Mouse (Mus musculus) retina, postnatal 1 day (tissue): ENCODE results near the gene Chn1.
"Not testable (repeated sequence)": the region's sequence is repeated elsewhere in the genome, so short reads cannot be mapped to it uniquely, and the experiment has no call there.

Experiments
- DNase-seq: peaks from one replicate; pipeline ENCODE4 v3.0.0-alpha.2; 2012

Gene Chn1

DNA sequence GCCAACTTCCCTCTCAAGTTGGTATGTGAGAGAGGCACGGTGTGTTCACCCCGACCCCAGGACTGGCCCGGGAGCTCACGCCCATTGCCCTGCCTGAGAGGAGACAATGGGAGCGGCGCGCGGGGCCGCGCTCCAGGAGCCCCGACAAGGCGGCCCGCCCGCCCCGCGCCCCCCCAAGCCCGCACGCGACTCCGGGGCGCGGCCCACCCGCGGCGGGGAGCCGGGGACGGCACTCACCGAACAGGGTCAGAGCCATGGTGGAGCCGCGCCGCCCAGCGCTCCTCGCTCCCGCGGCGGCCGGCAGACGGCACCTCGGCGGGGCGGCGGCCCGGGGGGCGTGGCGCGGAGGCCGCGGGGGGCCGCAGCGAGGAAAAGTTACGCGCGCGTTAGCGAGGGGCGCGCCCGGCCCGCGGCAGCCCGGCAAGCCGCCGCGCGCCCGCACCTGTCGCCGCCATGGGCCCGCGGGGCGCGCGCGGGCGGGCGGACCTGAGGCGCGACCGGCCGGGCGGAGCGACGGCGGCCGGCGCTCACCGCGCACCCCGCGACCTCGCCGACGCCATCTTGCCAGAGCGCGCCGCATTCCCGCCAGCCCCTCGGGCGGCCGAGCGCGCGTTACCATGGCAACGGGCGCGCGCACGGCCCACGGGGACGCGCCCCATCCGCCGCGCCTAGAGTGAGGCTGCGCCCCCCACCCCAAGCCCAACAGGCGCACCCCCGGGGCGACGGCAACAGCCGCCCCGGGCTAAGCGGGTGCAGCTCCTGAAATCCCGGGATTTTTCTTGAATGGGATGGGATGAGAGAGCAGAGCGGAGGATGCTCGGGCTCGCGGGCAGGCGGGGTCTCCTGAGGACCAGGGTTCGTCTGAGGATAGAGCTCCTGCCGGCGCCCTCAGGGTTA is at the start of gene Chn1:
Gene Chn1, minus strand, starts transcription at position 561 of the 897 bp plus-strand sequence.
- DNase-seq = peak; percentile 92

DNA sequence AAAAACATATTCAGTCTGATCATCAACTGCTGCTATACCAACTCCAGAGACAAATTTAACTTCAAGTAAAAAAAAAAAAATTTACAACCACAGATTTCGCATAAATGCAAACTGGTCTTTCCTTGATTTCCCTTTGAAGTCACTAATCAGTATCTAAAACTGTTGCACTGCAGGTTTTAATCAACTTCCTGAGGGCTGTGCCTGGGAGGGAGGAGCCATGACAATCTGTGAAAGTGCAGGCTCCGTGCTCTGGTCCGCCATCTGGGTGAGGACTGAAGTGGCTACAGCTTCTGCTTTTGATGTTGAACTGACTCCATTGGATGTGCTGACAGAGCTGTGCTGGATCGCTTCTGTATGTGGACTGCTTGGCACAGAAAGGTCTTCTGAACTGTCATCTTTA is 43.6 kb upstream of the Chn1 start:
- no peak for DNase-seq

DNA sequence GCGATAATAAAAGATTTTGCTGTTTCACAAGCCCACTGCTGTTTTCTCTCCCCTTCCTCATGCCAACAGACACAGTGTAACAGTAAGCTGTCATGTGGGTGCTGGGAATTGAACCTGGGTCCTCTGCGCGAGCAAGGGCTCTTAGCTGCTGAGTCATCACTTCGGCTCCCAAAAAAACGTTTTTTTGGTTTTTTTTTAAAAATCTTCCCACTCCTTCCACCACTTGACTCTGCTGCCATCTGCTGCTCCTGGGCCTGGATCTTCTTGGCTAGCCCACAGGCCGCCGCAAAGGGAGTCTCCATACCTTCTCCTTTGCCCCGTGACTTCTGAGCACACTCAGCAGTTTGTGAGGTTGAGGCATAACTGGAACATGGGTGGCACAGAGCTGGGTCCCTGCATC is 32.5 kb upstream of the Chn1 start:
- DNase-seq = no peak

DNA sequence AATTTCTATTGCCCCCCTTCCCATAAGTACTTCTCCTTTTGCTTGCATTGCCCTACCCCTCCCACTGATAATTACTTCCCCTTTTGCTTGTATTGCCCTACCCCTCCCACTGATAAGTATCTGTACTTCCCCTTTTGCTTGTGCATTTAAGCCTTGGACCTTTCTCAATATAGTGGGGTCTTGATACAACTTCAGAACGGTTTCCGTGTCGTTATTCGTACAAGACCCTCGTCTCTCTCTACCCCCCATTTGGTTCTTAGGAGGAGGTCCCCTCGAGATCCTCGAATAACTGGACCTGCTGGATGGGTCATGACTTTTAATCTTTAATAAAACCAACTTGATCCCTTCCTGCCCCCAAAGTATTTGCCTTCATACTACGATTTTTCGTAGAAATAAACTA is 25.0 kb upstream of the Chn1 start:
- not testable (repeated sequence) for DNase-seq

DNA sequence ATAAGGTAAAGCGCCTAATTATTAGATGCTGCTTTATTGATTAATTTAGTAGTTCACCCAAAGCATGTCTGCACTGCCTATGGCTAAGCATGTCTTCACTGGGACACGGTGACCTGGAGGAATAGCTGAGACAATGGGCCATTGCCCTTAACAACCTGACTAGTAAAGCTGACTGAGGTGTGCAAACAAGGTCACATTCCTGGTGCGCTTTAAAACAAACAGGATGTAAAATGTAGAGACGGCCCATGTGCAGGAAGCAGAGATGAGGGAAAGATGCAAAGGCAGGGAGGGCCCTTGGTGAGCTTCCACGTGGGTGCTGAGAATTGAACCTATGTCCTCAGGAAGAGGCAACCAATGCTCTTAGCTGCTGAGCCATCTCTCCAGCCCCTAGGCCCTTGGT is 23.6 kb upstream of the Chn1 start:
- no peak for DNase-seq

DNA sequence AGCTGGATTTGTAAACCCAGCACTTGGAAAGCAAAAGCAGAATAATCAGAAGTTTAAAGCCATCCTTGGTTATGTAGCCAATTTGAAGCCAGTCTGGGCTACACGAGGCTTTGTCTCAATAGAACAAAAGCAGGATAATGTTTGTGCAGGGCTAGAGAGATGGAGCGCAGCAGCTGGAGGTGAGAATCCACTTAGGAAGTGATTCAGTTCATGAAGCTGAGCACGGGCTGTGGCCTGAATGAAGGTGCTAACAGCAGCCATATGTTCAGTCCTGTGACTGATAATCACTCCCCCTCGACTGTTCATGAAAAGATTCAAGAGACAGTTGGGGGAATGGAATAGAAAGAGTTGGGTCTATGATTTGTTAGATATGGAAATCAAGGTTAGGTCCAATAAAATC is 23.0 kb upstream of the Chn1 start:
- DNase-seq = no peak

DNA sequence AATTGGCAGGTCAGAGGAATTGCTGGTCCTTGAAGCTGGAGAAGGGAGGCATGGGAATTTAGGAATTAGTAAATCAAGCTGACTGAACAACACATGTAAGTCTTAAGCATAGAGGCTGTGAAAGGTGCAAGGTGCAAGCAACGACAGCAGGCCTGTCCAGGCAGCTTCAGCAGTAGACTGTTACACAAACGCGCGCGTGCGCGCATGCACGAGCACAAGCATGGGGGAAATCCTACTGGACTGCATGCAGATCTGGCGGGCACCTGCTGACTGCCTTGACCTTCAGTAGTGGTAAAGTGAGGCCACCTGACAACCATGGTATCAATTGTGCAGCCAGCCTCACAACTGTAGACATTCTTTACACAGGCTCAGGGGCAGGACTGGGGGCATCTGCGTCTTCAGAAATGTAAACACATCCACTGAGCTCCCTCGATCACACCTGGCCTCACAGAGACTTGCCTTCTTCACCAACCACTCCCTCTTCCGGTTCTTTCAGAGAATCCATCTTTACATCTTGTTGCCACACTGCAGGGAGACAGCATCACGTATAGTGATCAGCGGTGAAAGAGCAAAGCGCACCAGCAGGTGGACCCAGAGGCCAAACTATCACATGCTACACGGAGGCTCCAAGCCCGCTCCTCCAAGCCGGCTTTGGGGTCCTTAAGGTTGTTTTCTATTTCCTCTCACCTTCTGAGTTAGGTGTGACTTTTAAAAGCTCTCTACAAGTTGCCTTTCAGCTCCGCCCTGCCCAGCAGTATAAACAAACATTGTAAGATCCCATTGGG is 16.9 kb upstream of the Chn1 start:
- peak; percentile 47 for DNase-seq

DNA sequence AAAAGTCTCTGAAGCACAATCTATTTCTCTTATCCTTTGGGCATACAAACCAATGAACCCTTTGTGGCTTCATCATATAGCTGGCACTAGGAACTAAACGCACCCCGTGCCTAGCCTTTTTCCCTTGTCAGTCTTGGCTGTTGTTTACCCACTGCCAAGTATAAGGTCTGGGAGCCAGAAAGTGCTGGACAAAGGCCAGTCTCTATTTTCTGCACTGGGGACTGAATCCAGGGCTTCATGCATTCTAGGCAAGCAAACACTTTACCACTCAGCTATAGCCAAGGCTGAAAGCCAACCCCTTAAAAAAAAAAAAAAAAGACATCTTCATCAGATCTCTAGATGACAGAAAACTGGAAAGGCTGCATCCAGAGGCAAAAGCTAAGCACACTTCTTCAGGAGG is 15.2 kb upstream of the Chn1 start:
- no peak for DNase-seq

DNA sequence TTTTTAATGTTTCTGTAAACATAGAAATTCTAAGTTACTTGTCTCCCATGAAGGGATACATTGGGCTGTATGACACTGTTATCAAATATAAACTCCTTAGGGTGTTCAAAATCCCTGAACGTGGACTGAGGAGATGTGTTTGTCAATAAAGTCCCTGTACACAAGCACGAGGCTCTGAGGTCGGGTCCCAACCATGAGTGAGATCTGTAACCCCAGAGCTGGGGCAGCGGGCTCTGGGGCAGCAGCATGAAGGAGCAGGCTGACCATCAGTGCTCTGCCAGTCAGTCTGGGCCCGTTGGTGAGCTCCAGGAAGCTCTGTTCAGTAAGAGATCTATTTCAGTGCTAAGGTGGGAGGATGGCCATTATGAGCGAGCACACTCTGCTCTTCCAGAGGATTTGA is 13.2 kb upstream of the Chn1 start:
- DNase-seq = no peak

DNA sequence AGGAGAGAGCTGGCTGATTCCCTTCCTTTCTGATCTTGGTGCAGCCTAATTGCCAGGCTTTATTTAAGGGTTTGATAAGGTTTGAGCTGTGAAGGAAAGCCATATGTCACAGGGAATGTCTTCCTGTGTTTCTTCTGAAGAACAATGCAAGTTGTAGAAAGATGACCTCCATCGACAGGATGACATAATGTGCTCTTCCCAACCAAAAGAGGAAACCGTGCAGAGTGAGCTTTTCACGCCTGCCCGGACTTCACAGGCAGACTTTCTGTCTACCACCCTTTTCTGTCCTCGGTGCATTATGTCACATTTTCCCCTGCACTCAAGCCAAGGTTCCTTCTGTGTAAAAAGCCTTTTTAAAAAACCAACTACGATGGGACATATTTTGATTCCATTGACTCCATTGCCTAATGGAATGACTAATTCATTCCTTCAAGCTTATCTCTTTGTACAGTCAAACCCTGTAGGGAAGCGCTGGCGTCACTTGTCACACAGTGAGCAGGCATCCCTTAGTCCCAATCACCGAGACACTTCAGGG is 7.3 kb upstream of the Chn1 start:
- DNase-seq = no peak

DNA sequence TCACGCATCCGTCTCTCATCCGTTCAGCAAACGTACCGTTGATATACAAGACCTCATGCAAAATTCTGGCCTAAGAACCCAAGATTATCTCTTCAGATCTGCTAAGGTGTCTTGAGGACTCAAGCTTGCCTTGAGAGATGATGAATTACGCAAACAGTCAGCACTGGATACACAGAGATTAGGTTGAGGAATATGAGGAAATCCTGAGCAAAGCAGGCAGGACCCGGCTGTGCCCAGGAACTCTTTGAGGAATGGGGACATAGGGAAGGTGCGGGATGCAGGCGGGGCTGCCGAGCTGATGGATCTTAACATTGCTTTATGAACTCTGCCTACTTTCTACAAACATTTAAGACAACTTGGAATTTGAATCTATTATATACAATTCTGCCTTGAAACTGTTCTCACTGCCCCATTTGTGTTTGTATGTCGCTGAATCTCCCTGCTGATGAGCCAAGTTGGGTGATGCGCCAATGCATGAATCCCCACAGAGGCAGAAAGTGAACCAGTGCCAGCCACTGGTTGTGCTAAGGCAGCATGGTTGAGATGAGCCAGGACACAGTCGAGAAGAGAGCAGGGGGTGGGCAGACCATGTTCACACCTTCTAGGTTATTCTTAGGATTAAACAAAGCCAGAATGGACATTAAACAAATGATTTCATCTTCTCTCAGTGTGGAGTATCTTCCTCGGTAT is 5.3 kb upstream of the Chn1 start:
- DNase-seq = no peak

DNA sequence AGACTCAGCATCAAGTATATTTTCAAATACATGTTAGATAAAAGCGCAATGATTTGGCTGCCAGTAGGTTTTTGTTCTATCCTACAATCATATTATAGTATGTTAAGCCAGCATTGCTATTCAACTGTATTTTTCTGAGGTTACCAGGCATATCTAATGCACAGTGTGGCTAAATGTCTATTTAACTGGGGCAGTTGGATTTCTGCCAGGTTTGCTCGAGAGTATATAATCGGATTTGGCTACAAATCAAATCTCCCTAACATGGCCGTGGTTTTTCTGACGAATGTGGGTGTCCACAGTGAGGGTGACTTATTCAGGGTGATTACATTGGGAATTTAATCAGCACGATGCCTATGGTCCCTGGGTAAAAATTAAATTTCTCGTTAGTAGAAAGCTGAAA is 4.7 kb upstream of the Chn1 start:
- DNase-seq = peak; percentile 93

DNA sequence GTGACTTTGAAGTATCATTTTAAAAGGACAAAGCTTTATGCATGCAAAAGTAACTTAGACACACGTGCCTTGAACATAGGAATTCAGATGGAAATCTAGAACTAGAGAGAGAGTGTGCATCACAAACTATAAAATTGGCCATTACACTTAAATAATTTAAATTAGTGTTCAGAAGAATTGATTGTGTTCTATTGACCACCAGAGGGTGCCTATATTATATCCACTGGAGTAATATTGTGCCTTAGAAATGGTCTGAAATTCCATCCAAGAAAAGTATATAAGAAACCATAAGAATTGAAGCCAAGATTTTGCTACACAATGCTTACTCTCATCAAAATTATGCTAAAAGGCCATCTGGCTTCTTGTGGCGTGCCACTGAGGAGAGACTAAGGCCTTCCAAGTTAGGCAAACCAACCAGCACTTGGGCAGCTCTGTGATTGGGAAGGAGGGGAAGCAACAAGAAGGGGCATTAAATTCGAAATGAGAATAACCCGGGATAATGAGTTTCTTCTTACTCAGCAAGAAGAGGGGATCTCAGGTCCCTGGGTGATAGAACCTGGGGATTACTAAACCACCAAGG is 4.0 kb upstream of the Chn1 start:
- no peak for DNase-seq

DNA sequence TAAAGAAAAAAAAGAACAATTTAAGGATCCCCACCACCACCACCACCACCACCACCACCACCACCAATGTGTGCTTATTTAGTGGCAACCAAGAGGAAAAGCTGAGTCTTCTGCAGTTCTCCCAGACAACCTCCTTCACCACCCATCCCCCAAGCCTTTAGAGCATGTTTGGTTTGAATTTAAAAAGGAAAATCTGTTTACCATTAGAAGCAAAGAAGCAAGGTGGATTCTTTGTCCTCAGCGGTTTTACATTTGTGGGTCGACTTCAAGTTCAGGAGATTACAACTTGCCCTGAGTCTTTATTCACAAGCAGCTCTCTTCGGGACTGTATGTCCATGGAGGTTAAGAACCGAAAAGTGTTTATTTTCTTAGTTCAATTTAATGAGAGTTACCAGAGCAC is 1.8 kb upstream of the Chn1 start:
- DNase-seq = no peak

DNA sequence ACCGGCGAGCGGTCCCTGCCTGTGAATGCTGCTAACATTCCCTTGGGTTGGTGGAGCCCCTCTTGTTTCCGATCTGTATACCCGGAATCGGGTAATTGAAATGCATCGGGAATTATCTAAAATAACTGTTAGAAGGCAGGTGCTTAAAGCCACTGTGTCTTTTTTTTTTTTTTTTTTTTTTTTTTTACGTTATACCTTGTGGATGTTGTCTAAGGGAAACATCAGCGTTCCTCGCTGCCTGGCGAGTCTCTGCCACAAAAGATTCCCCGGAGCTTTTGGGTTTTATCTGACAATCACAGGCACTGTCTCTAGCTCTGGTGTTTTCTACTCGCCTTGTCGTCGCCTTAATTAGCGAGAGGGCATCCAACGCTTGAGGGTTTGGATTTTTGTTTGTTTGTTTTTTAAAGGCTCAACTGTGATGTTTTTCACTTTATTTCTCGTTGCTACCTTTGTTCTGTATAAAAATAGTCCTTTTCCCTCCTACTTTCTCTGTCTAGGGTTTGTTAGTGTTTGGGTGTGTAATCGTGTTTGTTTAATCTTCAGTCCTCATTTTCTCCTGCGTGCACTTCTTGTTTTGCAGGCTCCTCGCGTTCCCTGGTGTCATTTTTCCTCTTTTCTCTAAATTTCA is 651 bp upstream of the Chn1 start:
- DNase-seq = no peak

DNA sequence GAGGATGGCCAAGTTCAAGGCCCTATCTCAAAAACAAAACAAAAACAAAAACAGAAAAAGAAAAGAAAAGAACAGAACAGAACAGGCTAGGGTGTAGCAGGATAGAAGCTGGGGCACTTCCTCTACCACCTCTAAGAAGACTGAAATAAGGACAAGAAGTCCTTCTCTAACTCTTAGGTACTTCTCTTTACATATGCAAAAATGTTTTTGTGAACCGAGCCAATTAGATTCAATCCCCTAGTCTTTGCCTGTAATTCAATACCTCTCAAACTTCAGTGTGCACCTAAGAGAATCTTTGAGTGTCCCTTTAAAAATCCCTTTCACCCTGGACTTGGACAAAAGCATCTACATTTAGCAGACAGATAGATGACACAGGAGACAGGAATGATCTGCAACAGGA is 2.2 kb downstream of the Chn1 start:
- no peak for DNase-seq

DNA sequence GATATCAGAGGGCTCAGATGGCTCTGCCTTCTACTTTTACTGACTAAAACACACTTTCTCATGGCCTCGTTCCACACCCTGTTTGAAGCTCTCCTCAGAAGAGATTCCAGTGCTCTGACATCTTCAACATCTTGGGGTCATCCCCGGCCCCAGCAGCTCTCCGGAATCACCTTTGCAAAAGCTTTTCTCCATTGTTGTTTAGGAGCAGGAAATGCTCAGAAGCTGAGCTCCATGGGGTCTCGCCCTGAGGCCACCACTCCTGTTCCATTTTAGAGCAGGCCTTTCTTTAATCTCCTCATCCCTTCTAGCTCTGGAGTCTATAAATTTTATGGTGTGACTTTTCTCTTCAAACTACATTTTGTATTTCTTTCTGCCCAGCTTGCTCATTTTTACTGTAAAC is 6.5 kb downstream of the Chn1 start:
- no peak for DNase-seq

DNA sequence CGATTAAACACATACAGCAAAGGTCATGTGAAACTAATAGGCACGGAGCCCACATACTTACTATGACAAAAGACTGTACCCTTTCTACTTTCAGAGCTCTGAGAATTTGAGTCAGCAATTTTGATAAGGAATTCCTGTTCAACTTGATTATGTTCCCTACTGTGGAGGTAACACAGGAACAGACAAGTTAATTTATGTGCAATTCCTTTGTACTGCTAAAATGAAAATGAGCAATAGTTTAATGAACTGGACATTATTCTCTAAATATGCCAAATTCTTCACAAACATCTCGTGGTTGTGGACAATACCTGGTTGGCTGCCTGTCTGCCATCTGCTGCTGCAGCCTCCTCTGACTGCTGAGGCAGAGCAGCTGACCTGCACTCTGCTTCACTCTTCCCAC is 11.6 kb downstream of the Chn1 start:
- DNase-seq = no peak

DNA sequence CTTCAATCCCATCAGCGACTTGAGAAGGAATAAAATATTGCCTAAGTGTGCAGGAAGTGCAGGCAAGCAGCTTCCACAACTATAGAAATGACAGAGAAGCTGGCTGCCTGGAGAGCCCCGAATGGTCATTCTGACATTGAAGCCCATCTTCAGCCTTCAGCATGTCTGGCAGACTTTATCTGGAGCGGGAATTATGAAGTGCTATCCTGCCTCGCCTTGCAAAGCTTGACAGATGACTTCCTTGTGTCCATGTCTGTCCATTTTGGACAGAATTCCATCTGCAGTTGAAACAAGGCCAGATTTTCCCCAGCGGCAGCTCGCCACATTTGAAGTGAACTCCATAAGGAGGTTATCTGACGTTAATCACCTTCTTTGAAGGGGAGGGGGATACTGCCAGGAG is 15.2 kb downstream of the Chn1 start:
- DNase-seq = no peak

DNA sequence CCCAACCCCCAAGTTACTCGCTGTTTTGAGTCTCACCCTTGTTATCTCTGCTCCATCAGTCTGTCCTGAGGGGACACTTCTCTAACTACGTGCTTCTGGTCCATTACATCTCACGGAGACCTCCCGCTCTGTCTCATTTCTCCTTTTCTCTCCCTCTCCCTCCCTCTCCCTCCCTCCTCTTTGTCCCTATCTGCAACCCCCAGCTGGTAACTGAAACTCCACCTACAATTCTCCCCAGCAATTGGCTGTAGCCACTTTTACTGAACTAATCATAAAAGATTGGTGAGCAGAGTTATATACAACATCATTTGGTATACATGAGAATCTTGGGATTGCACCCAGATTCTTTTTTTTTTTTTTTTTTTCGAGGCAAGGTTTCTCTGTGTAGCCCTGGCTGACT is 16.1 kb downstream of the Chn1 start:
- no peak for DNase-seq

DNA sequence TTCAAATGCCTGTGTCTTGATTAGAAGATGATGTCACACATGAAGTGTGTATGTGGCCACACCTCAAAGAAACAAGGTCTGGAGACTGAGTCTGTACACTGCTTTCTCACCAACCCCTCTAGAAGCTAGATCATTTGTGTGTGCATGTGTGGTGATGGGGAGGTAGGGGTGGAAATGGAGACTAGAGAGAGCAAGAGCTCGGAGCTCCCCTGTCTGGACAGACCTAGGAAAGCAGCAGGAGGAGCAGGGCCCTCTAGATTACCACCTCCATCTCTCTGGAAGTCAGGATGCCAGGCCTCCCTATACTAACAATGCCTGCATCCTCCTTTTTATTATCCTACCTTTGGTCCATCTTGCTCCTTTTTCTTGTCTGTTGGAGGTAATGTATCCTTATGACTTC is 27.8 kb downstream of the Chn1 start:
- no peak for DNase-seq

DNA sequence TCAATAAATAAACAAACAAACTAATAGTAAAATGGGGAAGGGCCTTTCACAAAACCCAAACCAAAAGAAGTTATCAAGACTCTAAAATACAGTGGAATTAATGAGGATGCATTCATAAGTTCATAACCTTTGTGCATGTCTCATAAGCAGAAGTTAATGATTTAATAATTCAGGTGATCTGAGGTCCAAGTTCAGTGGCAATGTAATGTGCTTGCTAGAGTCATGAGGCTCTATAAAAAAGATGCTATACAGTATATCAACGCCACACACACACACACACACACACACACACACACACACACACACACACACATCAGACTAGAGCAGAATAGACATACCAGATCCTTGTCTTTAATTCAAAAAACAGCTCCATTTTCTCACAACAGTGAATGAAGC is 28.8 kb downstream of the Chn1 start:
- DNase-seq = no peak
